Mouse (Mus musculus): ENCODE measurements around the gene Sfr1. TPM values are rescaled to one million over a fixed set of nuclear protein-coding genes. Genes with fewer than 3 reads are reported as not detected.

Sfr1 gene
- 274 and 292 TPM in 2 replicates for polyA plus RNA-seq (2014; fragmentation: Nextera tagmentation; extraction: Ambion mirVana)

- H3K27ac ChIP-seq (ENCODE audit: low read depth): peak within 1 kb of the TSS; percentile 99
- peaks cover 38% of the 10 kb centered on the region for H3K36me3 ChIP-seq (ENCODE audit: control insufficient read depth, insufficient read depth, low read length)
- no peaks in the 10 kb centered on the region for H3K27me3 ChIP-seq (replicated peaks; ENCODE audit: control insufficient read depth, insufficient read depth, low read length)
- peak; percentile 95 for ATAC-seq (replicated peaks; ENCODE audit: low FRiP score, low TSS enrichment, low read depth)
- H3K4me3 ChIP-seq (ENCODE audit: low read depth, low read length): peak within 1 kb of the TSS; percentile 53
- H3K9me3 ChIP-seq (ENCODE audit: control insufficient read depth, low read length): no peaks in the 10 kb centered on the region
- peaks cover 14% of the 10 kb centered on the region for H3K4me1 ChIP-seq (replicated peaks; ENCODE audit: control insufficient read depth, insufficient read depth, low read length)
- peak within 1 kb of the TSS; percentile 78 for H3K9ac ChIP-seq (ENCODE audit: low read length)
- H3K4me2 ChIP-seq (ENCODE audit: low read length): peak within 1 kb of the TSS; percentile 68
- peak; percentile 97 for DNase-seq (ENCODE audit: low spot score)
- WGBS: 1% methylated on average over 70 of the region's 72 CpGs
These were observed at the start of gene Sfr1 for GRCm38 (mm10) chr19:47731071-47731881. TSS of gene Sfr1 (plus strand) at chr19:47731682.

- no peaks in the 10 kb centered on the region for H3K27me3 ChIP-seq (replicated peaks; ENCODE audit: control insufficient read depth, insufficient read depth, low read length)
- DNase-seq (ENCODE audit: low spot score): no peak
- H3K4me1 ChIP-seq (replicated peaks; ENCODE audit: control insufficient read depth, insufficient read depth, low read length): no peaks in the 10 kb centered on the region
- 87% methylated on average over 7 of the region's 7 CpGs for WGBS
- no peak overlapping the region for H3K9ac ChIP-seq (ENCODE audit: low read length)
- no peak for ATAC-seq (replicated peaks; ENCODE audit: low FRiP score, low TSS enrichment, low read depth)
- H3K27ac ChIP-seq (ENCODE audit: low read depth): no peak overlapping the region
- H3K36me3 ChIP-seq (ENCODE audit: control insufficient read depth, insufficient read depth, low read length): no peaks in the 10 kb centered on the region
- H3K9me3 ChIP-seq (ENCODE audit: control insufficient read depth, low read length): no peaks in the 10 kb centered on the region
- H3K4me3 ChIP-seq (ENCODE audit: low read depth, low read length): no peak overlapping the region
- no peak overlapping the region for H3K4me2 ChIP-seq (ENCODE audit: low read length)
These were observed 41.9 kb upstream of the Sfr1 start for GRCm38 (mm10) chr19:47689592-47689991.

DNA sequence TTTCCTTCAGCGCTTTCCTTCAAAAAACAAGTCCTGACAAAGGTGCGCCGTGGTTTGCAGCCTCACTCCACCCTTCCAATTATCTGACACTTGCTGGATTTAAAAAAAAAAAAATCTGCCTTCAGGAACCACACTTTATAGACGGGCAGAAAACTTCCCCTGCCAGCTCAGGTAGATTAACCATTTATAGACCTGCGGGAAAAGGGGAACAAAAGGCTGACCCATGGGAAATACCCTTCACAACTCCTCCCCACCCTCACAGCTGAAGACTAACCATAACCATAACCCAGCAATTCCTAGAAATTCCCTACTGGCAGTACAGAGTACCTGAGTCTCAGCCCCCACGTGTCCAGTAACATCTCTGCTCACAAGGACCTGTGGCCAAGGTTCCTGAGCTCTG lies 39.5 kb upstream of the Sfr1 start, which contains the start of gene Col17a1:
Gene Col17a1, minus strand, starts transcription at position 101 of the 400 bp plus-strand sequence.
- DNase-seq (ENCODE audit: low spot score): no peak
- no peaks in the 10 kb centered on the region for H3K36me3 ChIP-seq (ENCODE audit: control insufficient read depth, insufficient read depth, low read length)
- no peaks in the 10 kb centered on the region for H3K4me1 ChIP-seq (replicated peaks; ENCODE audit: control insufficient read depth, insufficient read depth, low read length)
- 69% methylated on average over 6 of the region's 6 CpGs for WGBS
- H3K9ac ChIP-seq (ENCODE audit: low read length): no peak within 1 kb of the TSS
- ATAC-seq (replicated peaks; ENCODE audit: low FRiP score, low TSS enrichment, low read depth): no peak
- no peak within 1 kb of the TSS for H3K27ac ChIP-seq (ENCODE audit: low read depth)
- no peaks in the 10 kb centered on the region for H3K9me3 ChIP-seq (ENCODE audit: control insufficient read depth, low read length)
- no peak within 1 kb of the TSS for H3K4me3 ChIP-seq (ENCODE audit: low read depth, low read length)
- H3K4me2 ChIP-seq (ENCODE audit: low read length): no peak within 1 kb of the TSS
- H3K27me3 ChIP-seq (replicated peaks; ENCODE audit: control insufficient read depth, insufficient read depth, low read length): no peaks in the 10 kb centered on the region

GRCm38 (mm10) chr19:47695725-47696124 lies 35.8 kb upstream of the Sfr1 start:
- no peaks in the 10 kb centered on the region for H3K9me3 ChIP-seq (ENCODE audit: control insufficient read depth, low read length)
- H3K27me3 ChIP-seq (replicated peaks; ENCODE audit: control insufficient read depth, insufficient read depth, low read length): no peaks in the 10 kb centered on the region
- no peak overlapping the region for H3K4me2 ChIP-seq (ENCODE audit: low read length)
- WGBS: 88% methylated on average over 6 of the region's 6 CpGs
- ATAC-seq (replicated peaks; ENCODE audit: low FRiP score, low TSS enrichment, low read depth): no peak
- H3K36me3 ChIP-seq (ENCODE audit: control insufficient read depth, insufficient read depth, low read length): no peaks in the 10 kb centered on the region
- no peak overlapping the region for H3K9ac ChIP-seq (ENCODE audit: low read length)
- H3K4me3 ChIP-seq (ENCODE audit: low read depth, low read length): no peak overlapping the region
- DNase-seq (ENCODE audit: low spot score): no peak
- H3K27ac ChIP-seq (ENCODE audit: low read depth): no peak overlapping the region
- H3K4me1 ChIP-seq (replicated peaks; ENCODE audit: control insufficient read depth, insufficient read depth, low read length): peaks cover 3% of the 10 kb centered on the region; the same call in 1 of the 2 replicates

DNA sequence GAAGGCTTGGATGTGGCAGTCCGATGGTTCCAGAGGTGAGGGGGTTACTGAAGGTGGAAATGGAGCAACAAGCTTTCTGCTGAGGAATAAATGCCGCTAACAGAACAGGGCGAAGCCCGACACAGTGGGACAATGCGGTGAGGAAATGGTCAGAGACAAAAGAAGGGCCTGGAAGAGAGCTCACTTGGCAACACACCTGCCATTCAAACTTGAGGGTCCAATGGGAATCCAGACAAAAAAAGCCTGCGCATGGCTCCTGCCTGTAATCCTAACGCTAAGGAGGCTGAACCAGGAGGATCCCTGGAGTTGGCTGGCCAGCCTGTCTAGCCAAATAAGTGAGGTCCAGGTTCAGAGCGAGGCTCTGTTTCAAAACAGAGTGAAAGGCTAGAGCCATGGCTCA lies 35.1 kb upstream of the Sfr1 start:
- ATAC-seq (replicated peaks; ENCODE audit: low FRiP score, low TSS enrichment, low read depth) (no peak), DNase-seq (ENCODE audit: low spot score) (no peak)
- Histone ChIP-seq H3K27me3 (replicated peaks; ENCODE audit: control insufficient read depth, insufficient read depth, low read length) (no peaks in the 10 kb centered on the region), H3K9ac (ENCODE audit: low read length) (no peak overlapping the region), H3K36me3 (ENCODE audit: control insufficient read depth, insufficient read depth, low read length) (no peaks in the 10 kb centered on the region), H3K4me3 (ENCODE audit: low read depth, low read length) (no peak overlapping the region), H3K4me1 (replicated peaks; ENCODE audit: control insufficient read depth, insufficient read depth, low read length) (peaks cover 3% of the 10 kb centered on the region; the same call in 1 of the 2 replicates), H3K9me3 (ENCODE audit: control insufficient read depth, low read length) (no peaks in the 10 kb centered on the region), H3K4me2 (ENCODE audit: low read length) (no peak overlapping the region), H3K27ac (ENCODE audit: low read depth) (no peak overlapping the region)
- WGBS: 95% methylated on average over 8 of the region's 8 CpGs

GRCm38 (mm10) chr19:47697067-47697466 lies 34.4 kb upstream of the Sfr1 start:
- H3K27ac ChIP-seq (ENCODE audit: low read depth): no peak overlapping the region
- 92% methylated on average over 11 of the region's 11 CpGs for WGBS
- no peak for ATAC-seq (replicated peaks; ENCODE audit: low FRiP score, low TSS enrichment, low read depth)

GRCm38 (mm10) chr19:47698266-47698665 lies 33.2 kb upstream of the Sfr1 start:
- H3K4me3 ChIP-seq (ENCODE audit: low read depth, low read length): no peak overlapping the region
- no peaks in the 10 kb centered on the region for H3K36me3 ChIP-seq (ENCODE audit: control insufficient read depth, insufficient read depth, low read length)
- no peak overlapping the region for H3K4me2 ChIP-seq (ENCODE audit: low read length)
- H3K27me3 ChIP-seq (replicated peaks; ENCODE audit: control insufficient read depth, insufficient read depth, low read length): no peaks in the 10 kb centered on the region
- H3K9me3 ChIP-seq (ENCODE audit: control insufficient read depth, low read length): no peaks in the 10 kb centered on the region; the same call in 1 of the 2 replicates
- 64% methylated on average over 9 of the region's 9 CpGs for WGBS
- ATAC-seq (replicated peaks; ENCODE audit: low FRiP score, low TSS enrichment, low read depth) (no peak), DNase-seq (ENCODE audit: low spot score) (no peak)
- H3K4me1 ChIP-seq (replicated peaks; ENCODE audit: control insufficient read depth, insufficient read depth, low read length): peaks cover 3% of the 10 kb centered on the region; the same call in 1 of the 2 replicates
- no peak overlapping the region for H3K27ac ChIP-seq (ENCODE audit: low read depth)
- no peak overlapping the region for H3K9ac ChIP-seq (ENCODE audit: low read length)

More at GRCm38 (mm10) chr19:47697067-47697466, 34.4 kb upstream of the Sfr1 start:
- no peaks in the 10 kb centered on the region for H3K27me3 ChIP-seq (replicated peaks; ENCODE audit: control insufficient read depth, insufficient read depth, low read length)
- H3K4me1 ChIP-seq (replicated peaks; ENCODE audit: control insufficient read depth, insufficient read depth, low read length): peaks cover 3% of the 10 kb centered on the region; the same call in 1 of the 2 replicates
- H3K9me3 ChIP-seq (ENCODE audit: control insufficient read depth, low read length): no peaks in the 10 kb centered on the region
- H3K4me3 ChIP-seq (ENCODE audit: low read depth, low read length): no peak overlapping the region
- DNase-seq (ENCODE audit: low spot score): no peak
- no peak overlapping the region for H3K9ac ChIP-seq (ENCODE audit: low read length)
- H3K36me3 ChIP-seq (ENCODE audit: control insufficient read depth, insufficient read depth, low read length): no peaks in the 10 kb centered on the region
- H3K4me2 ChIP-seq (ENCODE audit: low read length): no peak overlapping the region

DNA sequence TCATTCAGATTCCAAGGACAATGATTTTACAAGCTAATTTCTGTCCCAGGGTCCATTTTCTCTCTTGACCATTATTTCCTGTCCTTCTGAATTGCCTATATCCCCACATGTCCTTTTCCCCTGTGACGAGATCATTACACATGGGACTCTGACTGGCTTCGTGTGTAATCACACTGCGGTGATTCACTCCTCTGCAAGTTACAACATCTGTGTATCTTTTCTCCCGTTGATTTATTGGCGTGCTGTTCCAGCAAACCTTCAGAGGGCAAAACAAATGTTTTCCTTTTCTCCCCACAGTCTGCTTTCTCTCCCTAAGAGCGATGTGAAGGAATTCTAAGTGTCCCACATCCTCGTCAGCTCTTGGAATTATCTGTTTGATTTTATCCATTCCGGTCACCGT lies 31.7 kb upstream of the Sfr1 start:
- Histone ChIP-seq H3K4me2 (ENCODE audit: low read length) (no peak overlapping the region), H3K27me3 (replicated peaks; ENCODE audit: control insufficient read depth, insufficient read depth, low read length) (no peaks in the 10 kb centered on the region), H3K9me3 (ENCODE audit: control insufficient read depth, low read length) (no peaks in the 10 kb centered on the region; the same call in 1 of the 2 replicates), H3K4me3 (ENCODE audit: low read depth, low read length) (no peak overlapping the region), H3K27ac (ENCODE audit: low read depth) (no peak overlapping the region; the same call in 1 of the 2 replicates), H3K36me3 (ENCODE audit: control insufficient read depth, insufficient read depth, low read length) (no peaks in the 10 kb centered on the region), H3K9ac (ENCODE audit: low read length) (no peak overlapping the region), H3K4me1 (replicated peaks; ENCODE audit: control insufficient read depth, insufficient read depth, low read length) (peaks cover 3% of the 10 kb centered on the region; the same call in 1 of the 2 replicates)
- no peak for ATAC-seq (replicated peaks; ENCODE audit: low FRiP score, low TSS enrichment, low read depth)
- WGBS: 23% methylated on average over 9 of the region's 9 CpGs
- DNase-seq (ENCODE audit: low spot score): peak; percentile 60
